Mouse (Mus musculus): Measurements from ENCODE around the gene Spata31d1a. TPM values are rescaled to one million over a fixed set of nuclear protein-coding genes. Genes with fewer than 3 reads are reported as not detected.
"Not testable (repeated sequence)": the region's sequence is repeated elsewhere in the genome, so short reads cannot be mapped to it uniquely, and the experiment has no call there.

Gene Spata31d1a
- polyA plus RNA-seq, 1 experiment from 2014 or later = not detected

DNA sequence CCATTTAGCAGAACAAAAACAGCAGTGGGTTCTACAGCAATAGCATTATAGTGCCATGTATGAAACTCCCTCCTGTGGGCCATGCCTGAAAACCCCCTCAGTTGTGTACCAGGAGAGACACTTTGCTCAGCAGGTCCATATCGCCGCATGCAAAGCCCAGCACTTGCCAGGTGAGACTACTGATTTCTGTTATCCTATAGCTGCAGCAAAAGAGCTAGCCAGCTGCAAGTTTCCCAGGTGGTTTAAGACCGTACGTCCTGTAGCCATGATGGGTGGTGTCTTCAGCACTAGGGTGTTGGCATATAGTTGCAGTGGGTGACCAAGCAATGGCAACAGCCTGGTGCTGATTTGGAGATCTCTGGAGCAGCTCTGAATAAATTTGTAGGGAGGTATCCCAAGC, 29.3 kb upstream of the Spata31d1a start:
- no peak for TF ChIP-seq CTCF (IDR thresholded peaks at IDR 0.05; ENCODE audit: low read depth)
- ATAC-seq (ENCODE audit: insufficient read depth) = no peak

DNA sequence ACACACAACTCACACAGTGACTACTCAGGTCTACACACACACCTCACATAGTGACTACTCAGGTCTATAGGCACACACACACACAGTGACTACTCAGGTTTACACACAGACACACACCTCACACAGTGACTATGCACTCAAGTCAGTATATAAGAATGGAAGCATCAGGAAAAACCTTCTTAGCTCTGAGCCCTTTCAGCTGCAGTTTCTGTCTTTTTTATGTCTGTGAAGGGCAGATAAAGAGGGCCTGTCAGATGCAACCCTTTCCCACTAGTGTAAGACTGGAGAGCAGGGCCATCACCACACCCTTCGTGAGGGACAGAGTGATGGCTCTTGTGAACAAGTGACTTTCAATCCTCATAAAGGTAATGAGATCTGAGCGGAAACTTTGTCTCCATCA, 28.3 kb upstream of the Spata31d1a start:
- WGBS = 77% methylated on average over 2 of the region's 2 CpGs

More for the DNA sequence above, 29.3 kb upstream of the Spata31d1a start:
- H3K27me3 ChIP-seq (ENCODE audit: insufficient read depth, low read length) = no peaks in the 10 kb centered on the region
- no peaks in the 10 kb centered on the region for H3K9me3 ChIP-seq (ENCODE audit: low read depth, low read length)
- H3K4me1 ChIP-seq (ENCODE audit: insufficient read depth) = no peaks in the 10 kb centered on the region
- H3K4me2 ChIP-seq = no peak overlapping the region
- no peak overlapping the region; the same call in 1 of the 2 replicates for H3K27ac ChIP-seq (ENCODE audit: low read depth)
- H3K4me3 ChIP-seq (ENCODE audit: low read depth, low read length) = no peak overlapping the region
- H3K36me3 ChIP-seq (ENCODE audit: insufficient read depth) = no peaks in the 10 kb centered on the region
- H3K9ac ChIP-seq = no peak overlapping the region
- 87% methylated on average over 4 of the region's 4 CpGs for WGBS
- DNase-seq = no peak

DNA sequence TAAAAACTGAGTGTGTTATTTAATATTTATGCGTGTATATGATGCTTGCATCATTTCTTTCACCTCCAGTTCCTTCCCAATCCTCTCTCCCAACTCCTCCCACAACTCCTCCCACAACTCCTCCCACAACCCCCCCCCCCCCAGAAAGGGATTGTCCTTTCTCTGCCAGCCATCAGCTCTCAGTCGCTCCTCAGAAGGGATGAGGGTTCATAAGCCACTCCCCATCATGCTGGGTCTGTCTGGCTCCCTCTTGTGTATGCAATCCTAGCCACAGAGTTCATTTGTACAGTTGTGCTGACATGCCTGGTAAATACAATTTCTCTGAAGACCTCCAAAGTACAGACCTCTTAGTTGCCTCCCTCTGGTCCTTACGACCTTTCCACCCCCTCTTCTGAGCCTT, 25.1 kb upstream of the Spata31d1a start:
- DNase-seq (peak; percentile 68), ATAC-seq (ENCODE audit: insufficient read depth) (peak; percentile 78)
- Histone ChIP-seq H3K4me3 (ENCODE audit: low read depth, low read length) (no peak overlapping the region), H3K4me1 (ENCODE audit: insufficient read depth) (no peaks in the 10 kb centered on the region), H3K9me3 (ENCODE audit: low read depth, low read length) (no peaks in the 10 kb centered on the region), H3K27me3 (ENCODE audit: insufficient read depth, low read length) (no peaks in the 10 kb centered on the region), H3K27ac (ENCODE audit: low read depth) (no peak overlapping the region), H3K36me3 (ENCODE audit: insufficient read depth) (no peaks in the 10 kb centered on the region), H3K4me2 (no peak overlapping the region), H3K9ac (no peak overlapping the region)
- peak; percentile 41 for TF ChIP-seq CTCF (IDR thresholded peaks at IDR 0.05; ENCODE audit: low read depth)
- WGBS = 34% methylated on average over 3 of the region's 3 CpGs

More for the DNA sequence above, 28.3 kb upstream of the Spata31d1a start:
- no peak overlapping the region for H3K27ac ChIP-seq (ENCODE audit: low read depth)
- no peaks in the 10 kb centered on the region for H3K9me3 ChIP-seq (ENCODE audit: low read depth, low read length)
- no peak overlapping the region for H3K4me2 ChIP-seq
- no peaks in the 10 kb centered on the region for H3K27me3 ChIP-seq (ENCODE audit: insufficient read depth, low read length)
- TF ChIP-seq CTCF (IDR thresholded peaks at IDR 0.05; ENCODE audit: low read depth) = no peak
- ATAC-seq (ENCODE audit: insufficient read depth) (no peak), DNase-seq (no peak)
- no peak overlapping the region for H3K4me3 ChIP-seq (ENCODE audit: low read depth, low read length)
- H3K4me1 ChIP-seq (ENCODE audit: insufficient read depth) = no peaks in the 10 kb centered on the region
- H3K36me3 ChIP-seq (ENCODE audit: insufficient read depth) = no peaks in the 10 kb centered on the region
- H3K9ac ChIP-seq = no peak overlapping the region

DNA sequence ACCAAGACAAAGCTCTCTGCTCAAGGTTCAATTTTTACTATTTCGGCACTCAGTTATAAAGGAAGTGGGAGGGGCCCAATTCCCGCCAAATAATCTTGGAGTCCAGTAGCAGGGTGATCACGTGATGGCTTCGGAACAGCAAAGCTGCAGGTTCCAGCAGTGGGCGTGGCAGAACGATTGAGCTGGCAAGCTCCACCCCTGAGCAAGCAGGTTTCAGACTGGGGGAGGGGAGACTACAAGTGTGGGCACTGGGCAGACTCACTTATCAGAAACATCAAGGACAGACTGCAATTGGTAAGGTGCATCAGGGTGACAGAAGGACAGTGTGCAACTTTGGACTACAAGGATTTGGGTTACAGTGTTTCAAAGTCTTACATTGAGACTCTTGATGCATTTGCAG, 24.2 kb upstream of the Spata31d1a start:
- H3K4me1 ChIP-seq (ENCODE audit: insufficient read depth); ATAC-seq (ENCODE audit: insufficient read depth); H3K36me3 ChIP-seq (ENCODE audit: insufficient read depth); H3K9me3 ChIP-seq (ENCODE audit: low read depth, low read length); H3K4me2 ChIP-seq; DNase-seq; H3K4me3 ChIP-seq (ENCODE audit: low read depth, low read length); H3K27ac ChIP-seq (ENCODE audit: low read depth); H3K9ac ChIP-seq; H3K27me3 ChIP-seq (ENCODE audit: insufficient read depth, low read length): not testable (repeated sequence)
- 27% methylated on average over 6 of the region's 6 CpGs for WGBS

DNA sequence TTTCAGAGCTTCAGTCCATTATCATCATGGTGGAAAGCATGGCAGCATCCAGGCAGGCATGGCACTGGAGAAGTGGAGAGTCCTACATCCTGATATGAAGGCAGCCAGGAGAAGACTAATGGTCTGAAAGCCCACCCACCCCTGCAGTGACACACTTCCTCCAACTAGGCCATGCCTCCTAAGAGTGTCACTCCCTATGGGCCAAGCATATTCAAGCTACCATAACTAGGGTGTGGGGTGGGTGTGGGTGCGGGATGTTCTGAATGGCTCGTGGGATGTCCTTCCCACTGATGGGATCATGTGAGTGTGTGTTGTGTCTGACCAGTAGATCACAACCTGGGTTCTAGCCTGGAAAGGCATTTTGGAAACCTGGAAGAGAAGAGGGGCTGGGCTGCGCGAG, 23.8 kb upstream of the Spata31d1a start:
- TF ChIP-seq CTCF (IDR thresholded peaks at IDR 0.05; ENCODE audit: low read depth) = no peak
- WGBS = 88% methylated on average over 2 of the region's 4 CpGs
- Histone ChIP-seq H3K36me3 (ENCODE audit: insufficient read depth) (no peaks in the 10 kb centered on the region), H3K27ac (ENCODE audit: low read depth) (no peak overlapping the region), H3K27me3 (ENCODE audit: insufficient read depth, low read length) (no peaks in the 10 kb centered on the region), H3K9ac (no peak overlapping the region), H3K9me3 (ENCODE audit: low read depth, low read length) (no peaks in the 10 kb centered on the region), H3K4me3 (ENCODE audit: low read depth, low read length) (no peak overlapping the region), H3K4me2 (no peak overlapping the region), H3K4me1 (ENCODE audit: insufficient read depth) (no peaks in the 10 kb centered on the region)
- ATAC-seq (ENCODE audit: insufficient read depth) (no peak), DNase-seq (no peak)

DNA sequence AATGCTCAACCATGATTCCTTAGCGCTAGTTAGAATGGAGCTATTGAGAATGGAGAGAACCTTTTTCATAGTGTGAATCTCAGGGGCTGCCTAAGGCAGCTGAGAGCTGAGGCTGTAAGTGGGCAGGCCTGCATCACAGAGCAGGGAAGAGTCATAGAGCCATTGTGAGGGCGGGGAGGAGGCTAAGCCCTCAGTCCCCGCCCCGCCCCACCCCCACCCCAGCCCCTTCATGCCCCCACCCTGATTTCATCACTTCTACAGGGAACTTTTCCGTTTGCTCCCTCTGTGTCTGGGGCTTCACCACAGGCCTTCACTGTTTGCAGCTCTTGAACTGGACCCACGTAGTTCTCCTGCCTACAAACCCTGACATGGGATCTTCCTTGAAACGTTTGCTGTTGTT, 21.5 kb upstream of the Spata31d1a start, which contains the start of gene Spata31d1d:
Gene Spata31d1d (minus strand): TSS at position 101 of the 400 bp plus-strand sequence.
- ATAC-seq (ENCODE audit: insufficient read depth) (no peak), DNase-seq (no peak)
- H3K27me3 ChIP-seq (ENCODE audit: insufficient read depth, low read length) = no peaks in the 10 kb centered on the region
- H3K4me1 ChIP-seq (ENCODE audit: insufficient read depth) = no peaks in the 10 kb centered on the region
- 35% methylated on average over 7 of the region's 7 CpGs for WGBS
- no peak within 1 kb of the TSS for H3K4me2 ChIP-seq
- no peaks in the 10 kb centered on the region for H3K9me3 ChIP-seq (ENCODE audit: low read depth, low read length)
- no peak within 1 kb of the TSS for H3K9ac ChIP-seq
- H3K4me3 ChIP-seq (ENCODE audit: low read depth, low read length) = no peak within 1 kb of the TSS
- no peaks in the 10 kb centered on the region for H3K36me3 ChIP-seq (ENCODE audit: insufficient read depth)
- no peak within 1 kb of the TSS for H3K27ac ChIP-seq (ENCODE audit: low read depth)
- no peak for TF ChIP-seq CTCF (IDR thresholded peaks at IDR 0.05; ENCODE audit: low read depth)

DNA sequence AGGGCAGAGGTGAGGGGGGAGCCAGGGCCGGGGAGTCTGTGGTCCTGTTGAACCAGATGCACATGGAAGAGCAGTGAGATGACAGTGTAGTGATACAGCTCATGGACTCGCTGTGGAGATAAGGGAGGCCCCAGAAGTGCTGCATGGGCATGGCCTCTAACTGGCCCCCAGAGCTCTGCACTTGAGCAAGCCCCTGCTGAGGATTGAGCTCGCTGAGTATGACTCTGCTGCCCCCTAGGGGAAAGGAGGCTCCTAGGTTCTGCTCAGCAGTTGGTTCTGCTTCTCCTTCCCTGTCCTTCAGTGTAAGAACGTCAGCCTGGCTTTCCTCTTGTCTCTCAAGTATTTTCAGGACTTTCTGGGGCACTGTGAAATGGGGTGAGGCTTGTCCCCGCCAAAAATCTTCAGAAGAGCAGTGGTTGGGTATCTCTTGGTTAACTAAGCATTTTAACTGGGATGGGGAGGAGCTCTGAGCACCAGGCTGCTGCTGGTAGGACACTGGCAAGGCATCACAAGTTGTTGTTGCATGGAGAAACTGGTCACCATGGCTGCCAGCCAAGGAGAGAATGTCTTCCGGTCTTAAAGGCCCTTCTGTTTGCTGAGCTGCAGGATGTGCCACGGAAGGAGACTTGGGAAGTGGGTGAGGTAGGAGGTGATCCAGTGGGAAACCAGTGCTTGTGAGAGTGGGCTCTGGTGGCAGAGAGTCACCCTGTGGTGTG, 18.4 kb upstream of the Spata31d1a start:
- Histone ChIP-seq H3K4me3 (ENCODE audit: low read depth, low read length) (no peak overlapping the region), H3K27me3 (ENCODE audit: insufficient read depth, low read length) (no peaks in the 10 kb centered on the region), H3K4me2 (no peak overlapping the region), H3K36me3 (ENCODE audit: insufficient read depth) (no peaks in the 10 kb centered on the region), H3K27ac (ENCODE audit: low read depth) (no peak overlapping the region), H3K4me1 (ENCODE audit: insufficient read depth) (no peaks in the 10 kb centered on the region), H3K9me3 (ENCODE audit: low read depth, low read length) (no peaks in the 10 kb centered on the region), H3K9ac (no peak overlapping the region)
- peak; percentile 96 for TF ChIP-seq CTCF (IDR thresholded peaks at IDR 0.05; ENCODE audit: low read depth)
- ATAC-seq (ENCODE audit: insufficient read depth) (peak; percentile 92), DNase-seq (peak; percentile 95)
- 22% methylated on average over 7 of the region's 7 CpGs for WGBS
